Mouse (Mus musculus): Measurements from ENCODE around the gene Tmem50b. TPM values are rescaled to one million over a fixed set of nuclear protein-coding genes. Genes with fewer than 3 reads are reported as not detected.

Tmem50b gene
- polyA plus RNA-seq (2012; rRNA removed; ENCODE audit: low replicate concordance) = 32.6 and 49.5 TPM in 2 replicates

GRCm38 (mm10) chr16:91597672-91598010, at the start of gene Tmem50b:
TSS of gene Tmem50b (minus strand) at chr16:91597800.

GRCm38 (mm10) chr16:91646681-91647419, 49.2 kb upstream of the Tmem50b start, which contains the start of gene Gart:
TSS of gene Gart (minus strand) at chr16:91646952.

GRCm38 (mm10) chr16:91618511-91619501, 21.2 kb upstream of the Tmem50b start, which contains the start of gene Dnajc28:
TSS of gene Dnajc28 (minus strand) at chr16:91619026.

GRCm38 (mm10) chr16:91546836-91547741, 50.5 kb downstream of the Tmem50b start, which contains the start of gene Ifngr2:
TSS of gene Ifngr2 (plus strand) at chr16:91547072.

Other genes with a start within 250 kb of the Tmem50b start
- 87.5 and 107 TPM in 2 replicates for gene Ifnar2, start 225.0 kb downstream of the Tmem50b start, polyA plus RNA-seq (2012; rRNA removed; ENCODE audit: low replicate concordance)
- gene Gm21970, start 206.1 kb downstream of the Tmem50b start, polyA plus RNA-seq (2012; rRNA removed; ENCODE audit: low replicate concordance) = not detected in 2 replicates
- gene Il10rb, start 191.6 kb downstream of the Tmem50b start, polyA plus RNA-seq (2012; rRNA removed; ENCODE audit: low replicate concordance) = 39.7 and 55.6 TPM in 2 replicates
- gene Ifnar1, start 112.6 kb downstream of the Tmem50b start, polyA plus RNA-seq (2012; rRNA removed; ENCODE audit: low replicate concordance) = 24.6 and 30.2 TPM in 2 replicates
- gene Ifngr2, start 50.7 kb downstream of the Tmem50b start, polyA plus RNA-seq (2012; rRNA removed; ENCODE audit: low replicate concordance) = 27.9 and 47.6 TPM in 2 replicates
- gene Dnajc28, start 21.2 kb upstream of the Tmem50b start, polyA plus RNA-seq (2012; rRNA removed; ENCODE audit: low replicate concordance) = 1.7 and 4.3 TPM in 2 replicates
- 23.0 and 24.6 TPM in 2 replicates for gene Gart, start 49.2 kb upstream of the Tmem50b start, polyA plus RNA-seq (2012; rRNA removed; ENCODE audit: low replicate concordance)
- gene Son, start 49.7 kb upstream of the Tmem50b start, polyA plus RNA-seq (2012; rRNA removed; ENCODE audit: low replicate concordance) = 128 and 263 TPM in 2 replicates
- 10.3 and 20.4 TPM in 2 replicates for gene Donson, start 91.0 kb upstream of the Tmem50b start, polyA plus RNA-seq (2012; rRNA removed; ENCODE audit: low replicate concordance)
- gene Cryzl1, start 131.2 kb upstream of the Tmem50b start, polyA plus RNA-seq (2012; rRNA removed; ENCODE audit: low replicate concordance) = 14.6 and 40.1 TPM in 2 replicates
- 29.7 and 75.9 TPM in 2 replicates for gene Itsn1, start 131.5 kb upstream of the Tmem50b start, polyA plus RNA-seq (2012; rRNA removed; ENCODE audit: low replicate concordance)